ENCODE assay signal across 8 mouse cellular contexts in genomic region chr19:29708003-29708402, GRCm38 (mm10). TPM values are rescaled to one million over a fixed set of nuclear protein-coding genes. Genes with fewer than 3 reads are reported as not detected.
DNase-seq lines count a peak whose midpoint lies in the region; ATAC-seq lines count a peak whose summit lies in the region.

No protein-coding gene starts in this region.

- H3K27ac ChIP-seq in hindbrain, embryonic 12.5 days: no peak overlapping the region
- no peak overlapping the region for H3K27ac ChIP-seq in hindbrain, embryonic 11.5 days (ENCODE audit: low read depth, low read length)
- no peak overlapping the region for H3K27ac ChIP-seq in intestine, embryonic 14.5 days (ENCODE audit: low read depth)

- H3K36me3 ChIP-seq in hindbrain, embryonic 12.5 days: no peaks in the 10 kb centered on the region
- H3K36me3 ChIP-seq in hindbrain, embryonic 11.5 days (ENCODE audit: control insufficient read depth, insufficient read depth, low read length): no peaks in the 10 kb centered on the region
- H3K36me3 ChIP-seq in intestine, embryonic 14.5 days (ENCODE audit: control insufficient read depth, insufficient read depth, low read length): no peaks in the 10 kb centered on the region
- peaks cover 4% of the 10 kb centered on the region for H3K36me3 ChIP-seq in megakaryocyte, embryonic 14.5 days (replicated peaks; ENCODE audit: low read length)

- no peaks in the 10 kb centered on the region for H3K9me3 ChIP-seq in hindbrain, embryonic 12.5 days (replicated peaks)
- no peaks in the 10 kb centered on the region for H3K9me3 ChIP-seq in hindbrain, embryonic 11.5 days (ENCODE audit: control insufficient read depth, low read length)
- H3K9me3 ChIP-seq in intestine, embryonic 14.5 days (ENCODE audit: control insufficient read depth, low read length): no peaks in the 10 kb centered on the region
- peaks cover 11% of the 10 kb centered on the region for H3K9me3 ChIP-seq in megakaryocyte, embryonic 14.5 days

- WGBS in hindbrain, embryonic 12.5 days: 64% methylated on average over 14 of the region's 14 CpGs
- WGBS in hindbrain, embryonic 11.5 days: 67% methylated on average over 14 of the region's 14 CpGs
- WGBS in intestine, embryonic 14.5 days: 44% methylated on average over 14 of the region's 14 CpGs

- no peak for ATAC-seq in hindbrain, embryonic 12.5 days (ENCODE audit: low FRiP score)
- ATAC-seq in hindbrain, embryonic 11.5 days (ENCODE audit: low FRiP score): no peak
- no peak for ATAC-seq in intestine, embryonic 14.5 days (replicated peaks; ENCODE audit: low FRiP score, low TSS enrichment, low read depth)

- H3K9ac ChIP-seq in hindbrain, embryonic 12.5 days: no peak overlapping the region
- H3K9ac ChIP-seq in hindbrain, embryonic 11.5 days (ENCODE audit: low read depth, low read length): no peak overlapping the region
- no peak overlapping the region for H3K9ac ChIP-seq in intestine, embryonic 14.5 days (ENCODE audit: low read length)

- no peaks in the 10 kb centered on the region for H3K27me3 ChIP-seq in hindbrain, embryonic 12.5 days
- H3K27me3 ChIP-seq in hindbrain, embryonic 11.5 days (ENCODE audit: control insufficient read depth, insufficient read depth, low read length): no peaks in the 10 kb centered on the region
- no peaks in the 10 kb centered on the region for H3K27me3 ChIP-seq in intestine, embryonic 14.5 days (replicated peaks; ENCODE audit: control insufficient read depth, insufficient read depth, low read length)
- H3K27me3 ChIP-seq in megakaryocyte, embryonic 14.5 days (replicated peaks): peaks cover 2% of the 10 kb centered on the region

- no peak overlapping the region for H3K4me3 ChIP-seq in hindbrain, embryonic 12.5 days
- no peak overlapping the region for H3K4me3 ChIP-seq in hindbrain, embryonic 11.5 days (ENCODE audit: low read depth, low read length)
- peak overlapping the region; percentile 20 for H3K4me3 ChIP-seq in intestine, embryonic 14.5 days (ENCODE audit: low read depth, low read length)
- H3K4me3 ChIP-seq in megakaryocyte, embryonic 14.5 days (replicated peaks): peak overlapping the region; percentile 91

- H3K4me1 ChIP-seq in hindbrain, embryonic 12.5 days: 0 out of 2 replicates have a peak, but pooled peaks cover 2% of the 10 kb centered on the region
- H3K4me1 ChIP-seq in hindbrain, embryonic 11.5 days (replicated peaks; ENCODE audit: control insufficient read depth, insufficient read depth, low read length): no peaks in the 10 kb centered on the region
- no peaks in the 10 kb centered on the region; the same call in 1 of the 2 replicates for H3K4me1 ChIP-seq in intestine, embryonic 14.5 days (replicated peaks; ENCODE audit: control insufficient read depth, insufficient read depth, low read length)
- H3K4me1 ChIP-seq in megakaryocyte, embryonic 14.5 days: peaks cover 32% of the 10 kb centered on the region

- 0 out of 2 replicates have a peak overlapping the region, but pooled peaks have one; percentile 25 for H3K4me2 ChIP-seq in hindbrain, embryonic 12.5 days (replicated peaks)
- no peak overlapping the region for H3K4me2 ChIP-seq in hindbrain, embryonic 11.5 days (replicated peaks; ENCODE audit: low read depth, low read length)
- peak overlapping the region; percentile 38 for H3K4me2 ChIP-seq in intestine, embryonic 14.5 days (ENCODE audit: low read length)

- no peak for DNase-seq in hindbrain, embryonic 11.5 days (ENCODE audit: low spot score)
- DNase-seq in MEL-GATA-1-ER (ENCODE audit: extremely low read depth, low read depth): peak; percentile 91
- peak; percentile 51 for DNase-seq in intestine, embryonic 14.5 days (ENCODE audit: low spot score)
- DNase-seq in left cerebral cortex, adult 18-20 months (ENCODE audit: low spot score in 2 of 2): no peak
- no peak for DNase-seq in right cerebral cortex, postnatal 25 days
- DNase-seq in gastrocnemius, postnatal 10 days: no peak

RNA-seq across cellular contexts. Expression of gene Mlana, which starts 10.4 kb away (rescaled TPM):
- not detected in 2 replicates for polyA plus RNA-seq in hindbrain, embryonic 12.5 days (2016; fragmentation: Nextera tagmentation; extraction: Ambion mirVana)
- 0.19 and 0.33 TPM in 2 replicates for polyA plus RNA-seq in hindbrain, embryonic 11.5 days (2014; fragmentation: Nextera tagmentation; extraction: Ambion mirVana)
- not detected in 2 replicates for polyA plus RNA-seq in intestine, embryonic 14.5 days (2014; fragmentation: Nextera tagmentation; extraction: Ambion mirVana)
- not detected in 2 replicates for polyA plus RNA-seq in megakaryocyte, embryonic 14.5 days (2012; ENCODE audit: insufficient read depth, low replicate concordance)
- under 1 TPM in 1 of 2 experiments, not detected in 1; 0.49 TPM for total RNA-seq in left cerebral cortex, adult 18-20 months (2021)
- total RNA-seq in gastrocnemius, postnatal 10 days (2021): under 1 TPM in 1 of 2 experiments, not detected in 1; 0.45 TPM

RNA-seq across cellular contexts. Expression of gene Ermp1, which starts 59.8 kb away (rescaled TPM):
- polyA plus RNA-seq in hindbrain, embryonic 12.5 days (2016; fragmentation: Nextera tagmentation; extraction: Ambion mirVana): 17.6 and 18.5 TPM in 2 replicates
- 10.9 and 14.1 TPM in 2 replicates for polyA plus RNA-seq in hindbrain, embryonic 11.5 days (2014; fragmentation: Nextera tagmentation; extraction: Ambion mirVana)
- 8.4 and 8.9 TPM in 2 replicates for polyA plus RNA-seq in intestine, embryonic 14.5 days (2014; fragmentation: Nextera tagmentation; extraction: Ambion mirVana)
- polyA plus RNA-seq in megakaryocyte, embryonic 14.5 days (2012; ENCODE audit: insufficient read depth, low replicate concordance): 0.92 and 1.5 TPM in 2 replicates
- total RNA-seq in left cerebral cortex, adult 18-20 months (2021): 10 to 100 TPM; 37.0 to 38.0 TPM
- total RNA-seq in gastrocnemius, postnatal 10 days (2021): 10 to 100 TPM in 1 of 2 experiments, 1 to 10 TPM in 1; 9.7 to 10.3 TPM

Comparison
In these comparisons a context has a peak if more than half of its experiments do, and no peak if none do; other contexts are left out.
1. H3K4me3 ChIP-seq: peak in intestine, embryonic 14.5 days (single experiment) and megakaryocyte, embryonic 14.5 days (single experiment); none in hindbrain, embryonic 12.5 days (single experiment) and hindbrain, embryonic 11.5 days (single experiment).
2. DNase-seq: peak in MEL-GATA-1-ER (single experiment) and intestine, embryonic 14.5 days (single experiment); none in hindbrain, embryonic 11.5 days (single experiment), left cerebral cortex, adult 18-20 months (0 of 2), right cerebral cortex, postnatal 25 days (single experiment) and gastrocnemius, postnatal 10 days (single experiment).